Mouse (Mus musculus) intestine, embryonic 14.5 days (tissue): Measurements from ENCODE around the gene C8a. TPM values are rescaled to one million over a fixed set of nuclear protein-coding genes. Genes with fewer than 3 reads are reported as not detected.

Experiments used
- ATAC-seq: fragments of 200-750 bp; cut with Nextera tagmentation; replicated peaks from 2 replicates; pipeline ENCODE4 v1.8.0; 2017; ENCODE audit warnings: low read depth, moderate number of reproducible peaks, moderate TSS enrichment, moderate library complexity; ENCODE audit not compliant: low FRiP score, low TSS enrichment
- DNase-seq: peaks from one replicate; pipeline ENCODE4 v3.0.0-alpha.2; 2018; ENCODE audit warnings: low spot score
- H3K27ac ChIP-seq: fragments of 300-500 bp; sonication (generic); 2 replicates; pipeline ENCODE4 v1.5.1; 2014; ENCODE audit warnings: low read depth, mild to moderate bottlenecking, control low read depth
- H3K27me3 ChIP-seq: fragments of 300-500 bp; sonication (generic); replicated peaks from 2 replicates; pipeline ENCODE4 v1.6.1; 2014; ENCODE audit warnings: low read length, control low read depth; ENCODE audit not compliant: control insufficient read depth, insufficient read depth
- H3K36me3 ChIP-seq: fragments of 300-500 bp; sonication (generic); 2 replicates; pipeline ENCODE4 v1.6.1; 2014; ENCODE audit warnings: low read length, control low read depth; ENCODE audit not compliant: control insufficient read depth, insufficient read depth
- H3K4me1 ChIP-seq: fragments of 300-500 bp; sonication (generic); replicated peaks from 2 replicates; pipeline ENCODE4 v1.6.1; 2014; ENCODE audit warnings: low read length, control low read depth, mixed read lengths; ENCODE audit not compliant: control insufficient read depth, insufficient read depth
- H3K4me2 ChIP-seq: fragments of 300-500 bp; sonication (generic); 2 replicates; pipeline ENCODE4 v1.6.1; 2014; ENCODE audit warnings: low read length
- H3K4me3 ChIP-seq: fragments of 300-500 bp; sonication (generic); 2 replicates; pipeline ENCODE4 v1.5.1; 2014; ENCODE audit warnings: low read depth, low read length, control low read depth, mixed read lengths
- H3K9ac ChIP-seq: fragments of 300-500 bp; sonication (generic); 2 replicates; pipeline ENCODE4 v1.6.1; 2014; ENCODE audit warnings: mild to moderate bottlenecking, low read length
- H3K9me3 ChIP-seq: fragments of 300-500 bp; sonication (generic); 2 replicates; pipeline ENCODE4 v1.6.1; 2016; ENCODE audit warnings: low read length, control low read depth; ENCODE audit not compliant: control insufficient read depth
- WGBS: fragments of 180-500 bp; shearing (Covaris S2); extraction: QIAGEN DNeasy Blood & Tissue Kit; methylation state at CpG from one replicate; pipeline ENCODE4 v1.1.7; 2014; 5-methylcytosine and 5-hydroxymethylcytosine counted together
- polyA plus RNA-seq: library from polyadenylated mRNA; unstranded; fragments of >200 nt; fragmentation: Nextera tagmentation; extraction: Ambion mirVana; gene quantifications from 2 replicates; pipeline ENCODE4 v1.2.1, GENCODE M21; 2014

Gene C8a
- polyA plus RNA-seq, 1 experiment from 2014 or later, result 0.05 TPM

- no peak for ATAC-seq
- no peak overlapping the region for H3K4me3 ChIP-seq
Measured at GRCm38 (mm10) chr4:104861241-104861640, 15.0 kb downstream of the C8a start.

GRCm38 (mm10) chr4:104857823-104858222, 18.4 kb downstream of the C8a start:
- Histone ChIP-seq H3K4me1 (no peaks in the 10 kb centered on the region), H3K27ac (no peak overlapping the region), H3K4me2 (no peak overlapping the region), H3K9me3 (no peaks in the 10 kb centered on the region), H3K4me3 (no peak overlapping the region), H3K9ac (no peak overlapping the region), H3K27me3 (no peaks in the 10 kb centered on the region), H3K36me3 (no peaks in the 10 kb centered on the region)
- ATAC-seq (no peak), DNase-seq (no peak)
- 76% methylated on average over 4 of the region's 4 CpGs for WGBS

More at GRCm38 (mm10) chr4:104861241-104861640, 15.0 kb downstream of the C8a start:
- no peaks in the 10 kb centered on the region for H3K27me3 ChIP-seq
- no peaks in the 10 kb centered on the region for H3K36me3 ChIP-seq
- no peak for DNase-seq
- no peak overlapping the region for H3K4me2 ChIP-seq
- H3K27ac ChIP-seq, result no peak overlapping the region
- no peaks in the 10 kb centered on the region for H3K4me1 ChIP-seq
- H3K9ac ChIP-seq, result no peak overlapping the region
- no peaks in the 10 kb centered on the region for H3K9me3 ChIP-seq
- WGBS, result 83% methylated on average over 8 of the region's 8 CpGs

- 82% methylated on average over 1 of the region's 1 CpGs for WGBS
- Histone ChIP-seq H3K27me3 (no peaks in the 10 kb centered on the region), H3K9me3 (no peaks in the 10 kb centered on the region), H3K4me3 (no peak within 1 kb of the TSS), H3K4me2 (no peak within 1 kb of the TSS), H3K36me3 (no peaks in the 10 kb centered on the region), H3K9ac (no peak within 1 kb of the TSS), H3K4me1 (no peaks in the 10 kb centered on the region), H3K27ac (no peak within 1 kb of the TSS)
- no peak for DNase-seq
- no peak for ATAC-seq
Measured at GRCm38 (mm10) chr4:104857029-104857428, 19.2 kb downstream of the C8a start, which contains the start of gene Gm17662. TSS of gene Gm17662 (plus strand) at chr4:104857329.

GRCm38 (mm10) chr4:104855216-104855615, 21.0 kb downstream of the C8a start:
- DNase-seq, result no peak
- no peak overlapping the region for H3K4me3 ChIP-seq
- no peak overlapping the region for H3K4me2 ChIP-seq
- no peaks in the 10 kb centered on the region for H3K9me3 ChIP-seq
- no peak overlapping the region for H3K9ac ChIP-seq
- WGBS, result 91% methylated on average over 2 of the region's 2 CpGs
- no peaks in the 10 kb centered on the region for H3K27me3 ChIP-seq
- H3K4me1 ChIP-seq, result no peaks in the 10 kb centered on the region
- no peak for ATAC-seq
- H3K36me3 ChIP-seq, result no peaks in the 10 kb centered on the region
- no peak overlapping the region for H3K27ac ChIP-seq

GRCm38 (mm10) chr4:104843546-104843945, 32.7 kb downstream of the C8a start:
- H3K9ac ChIP-seq, result no peak overlapping the region
- no peaks in the 10 kb centered on the region for H3K27me3 ChIP-seq
- WGBS, result 60% methylated on average over 4 of the region's 4 CpGs
- no peak overlapping the region for H3K27ac ChIP-seq
- no peak overlapping the region for H3K4me3 ChIP-seq
- H3K9me3 ChIP-seq, result no peaks in the 10 kb centered on the region
- H3K4me1 ChIP-seq, result no peaks in the 10 kb centered on the region
- no peak overlapping the region for H3K4me2 ChIP-seq
- no peak for DNase-seq
- no peaks in the 10 kb centered on the region for H3K36me3 ChIP-seq
- no peak for ATAC-seq

- Histone ChIP-seq H3K9me3 (no peaks in the 10 kb centered on the region), H3K4me1 (no peaks in the 10 kb centered on the region), H3K27me3 (no peaks in the 10 kb centered on the region), H3K9ac (no peak overlapping the region), H3K4me3 (no peak overlapping the region), H3K36me3 (no peaks in the 10 kb centered on the region), H3K4me2 (no peak overlapping the region), H3K27ac (no peak overlapping the region)
- ATAC-seq, result no peak
- DNase-seq, result no peak
- 89% methylated on average over 5 of the region's 5 CpGs for WGBS
Measured at GRCm38 (mm10) chr4:104842204-104842603, 34.0 kb downstream of the C8a start.

GRCm38 (mm10) chr4:104838342-104838741, 37.9 kb downstream of the C8a start:
- H3K4me2 ChIP-seq, result no peak overlapping the region
- no peaks in the 10 kb centered on the region for H3K9me3 ChIP-seq
- H3K27ac ChIP-seq, result no peak overlapping the region
- 84% methylated on average over 2 of the region's 2 CpGs for WGBS
- ATAC-seq, result no peak
- no peaks in the 10 kb centered on the region for H3K4me1 ChIP-seq
- DNase-seq, result no peak
- no peak overlapping the region for H3K9ac ChIP-seq
- no peaks in the 10 kb centered on the region for H3K36me3 ChIP-seq
- H3K4me3 ChIP-seq, result no peak overlapping the region
- H3K27me3 ChIP-seq, result no peaks in the 10 kb centered on the region

- DNase-seq, result no peak
Measured at GRCm38 (mm10) chr4:104835096-104835495, 41.1 kb downstream of the C8a start.

GRCm38 (mm10) chr4:104828939-104829338, 47.3 kb downstream of the C8a start:
- Histone ChIP-seq H3K4me3 (no peak overlapping the region), H3K27me3 (0 out of 2 replicates have a peak, but pooled peaks cover 3% of the 10 kb centered on the region), H3K36me3 (no peaks in the 10 kb centered on the region), H3K4me2 (no peak overlapping the region), H3K4me1 (no peaks in the 10 kb centered on the region), H3K9ac (no peak overlapping the region), H3K9me3 (no peaks in the 10 kb centered on the region), H3K27ac (no peak overlapping the region)
- ATAC-seq, result no peak
- no peak for DNase-seq
- 53% methylated on average over 5 of the region's 5 CpGs for WGBS

More at GRCm38 (mm10) chr4:104835096-104835495, 41.1 kb downstream of the C8a start:
- Histone ChIP-seq H3K36me3 (no peaks in the 10 kb centered on the region), H3K27me3 (no peaks in the 10 kb centered on the region), H3K4me2 (no peak overlapping the region), H3K9me3 (no peaks in the 10 kb centered on the region), H3K4me1 (no peaks in the 10 kb centered on the region), H3K4me3 (no peak overlapping the region), H3K27ac (no peak overlapping the region), H3K9ac (no peak overlapping the region)
- ATAC-seq, result no peak
- WGBS, result 59% methylated on average over 5 of the region's 5 CpGs
